Mouse (Mus musculus) forebrain, postnatal 0 days (tissue): ENCODE measurements at regions not wholly inside any gene's neighbourhood (a gene's known extent, or its start where the extent isn't known, plus 50 kb on each side); places are given as distances from the start of the nearest gene placed in this dataset.

Experiments
- ATAC-seq: fragments of 200-750 bp; cut with Nextera tagmentation; 2 replicates; pipeline ENCODE4 v1.8.0; 2017; ENCODE audit warnings: mild to moderate bottlenecking, moderate library complexity
- DNase-seq: peaks from one replicate; pipeline ENCODE4 v3.0.0-alpha.2; 2015
- H3K27ac ChIP-seq: fragments of 300-500 bp; sonication (generic); 2 replicates; pipeline ENCODE4 v1.5.1; 2014; ENCODE audit warnings: low read depth, mild to moderate bottlenecking, antibody characterized with exemption, low read length, moderate library complexity, mixed read lengths
- H3K27me3 ChIP-seq: fragments of 300-500 bp; sonication (generic); 2 replicates; pipeline ENCODE4 v1.6.1; 2014; ENCODE audit warnings: mild to moderate bottlenecking, low read length, mixed read lengths; ENCODE audit not compliant: insufficient read depth
- H3K36me3 ChIP-seq: fragments of 300-500 bp; sonication (generic); 2 replicates; pipeline ENCODE4 v1.6.1; 2014; ENCODE audit warnings: mild to moderate bottlenecking, moderate library complexity; ENCODE audit not compliant: insufficient read depth
- H3K4me1 ChIP-seq: fragments of 300-500 bp; sonication (generic); 2 replicates; pipeline ENCODE4 v1.6.1; 2014; ENCODE audit warnings: antibody characterized with exemption; ENCODE audit not compliant: insufficient read depth
- H3K4me2 ChIP-seq: fragments of 300-500 bp; sonication (generic); 2 replicates; pipeline ENCODE4 v1.6.1; 2014; ENCODE audit warnings: low read depth, mild to moderate bottlenecking, moderate library complexity
- H3K4me3 ChIP-seq: fragments of 300-500 bp; sonication (generic); 2 replicates; pipeline ENCODE4 v1.5.1; 2014; ENCODE audit warnings: low read depth, low read length, mixed read lengths
- H3K9ac ChIP-seq: fragments of 300-500 bp; sonication (generic); 2 replicates; pipeline ENCODE4 v1.6.1; 2014; ENCODE audit warnings: mild to moderate bottlenecking
- H3K9me3 ChIP-seq: fragments of 300-500 bp; sonication (generic); 2 replicates; pipeline ENCODE4 v1.6.1; 2016; ENCODE audit warnings: low read length
- CTCF ChIP-seq: sonication (generic); IDR thresholded peaks from 2 replicates; pipeline ENCODE4 v1.5.1; 2016; ENCODE audit warnings: antibody characterized with exemption, control low read depth, low read depth
- WGBS: fragments of 180-500 bp; shearing (Covaris S2); extraction: QIAGEN DNeasy Blood & Tissue Kit; methylation state at CpG from one replicate; pipeline ENCODE4 v1.1.7; 2014; 5-methylcytosine and 5-hydroxymethylcytosine counted together

DNA sequence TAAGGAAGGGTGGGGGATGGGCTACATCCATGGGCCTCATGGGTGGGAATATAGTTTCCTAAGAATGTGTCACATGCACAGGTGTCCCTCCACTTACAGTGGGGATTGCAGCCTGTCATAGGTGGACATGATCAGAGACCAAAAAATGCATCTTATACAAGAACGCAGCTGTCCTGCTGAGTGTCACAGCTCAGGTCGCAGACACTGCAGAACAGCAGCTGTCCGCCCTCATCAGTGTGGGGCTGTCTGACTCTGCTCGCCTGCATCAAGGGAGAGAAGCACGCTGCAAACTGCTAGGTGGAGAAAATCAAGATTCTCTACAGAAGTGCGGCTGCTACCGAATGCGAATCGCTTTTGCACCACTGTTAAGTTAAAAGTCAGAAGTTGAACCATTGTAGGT is 158.6 kb upstream of the Csf3r start:
- ATAC-seq (no peak), DNase-seq (no peak)
- Histone ChIP-seq H3K9ac (no peak overlapping the region), H3K4me1 (no peaks in the 10 kb centered on the region), H3K36me3 (no peaks in the 10 kb centered on the region), H3K27me3 (no peaks in the 10 kb centered on the region), H3K4me2 (no peak overlapping the region), H3K27ac (no peak overlapping the region), H3K4me3 (no peak overlapping the region), H3K9me3 (no peaks in the 10 kb centered on the region)
- no peak for TF ChIP-seq CTCF
- 76% methylated on average over 9 of the region's 9 CpGs for WGBS

DNA sequence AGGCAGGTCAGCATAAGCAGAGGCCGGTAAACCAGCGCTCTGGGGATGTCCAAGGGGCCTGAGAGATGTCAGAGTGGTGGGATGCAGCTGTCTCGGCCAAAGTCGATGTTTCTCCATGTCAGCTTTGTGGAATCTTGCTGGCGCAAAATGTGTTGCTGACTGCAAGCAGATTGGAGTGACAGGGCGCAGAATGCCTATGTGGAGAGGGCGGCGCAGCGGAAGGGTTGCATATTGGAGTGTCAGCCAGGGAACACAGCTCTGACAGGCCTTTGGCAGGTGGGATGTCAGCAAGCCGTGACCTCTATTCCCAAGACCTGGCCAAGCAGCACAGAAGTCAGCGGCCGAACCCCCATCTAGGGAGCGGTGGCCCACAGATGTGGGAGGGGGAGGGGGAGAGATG is 153.1 kb upstream of the Csf3r start:
- Histone ChIP-seq H3K9me3 (no peaks in the 10 kb centered on the region), H3K27ac (no peak overlapping the region), H3K36me3 (no peaks in the 10 kb centered on the region), H3K27me3 (no peaks in the 10 kb centered on the region), H3K4me2 (no peak overlapping the region), H3K4me1 (no peaks in the 10 kb centered on the region), H3K9ac (no peak overlapping the region), H3K4me3 (no peak overlapping the region)
- no peak for ATAC-seq
- TF ChIP-seq CTCF: no peak
- WGBS: 79% methylated on average over 13 of the region's 13 CpGs
- no peak for DNase-seq

DNA sequence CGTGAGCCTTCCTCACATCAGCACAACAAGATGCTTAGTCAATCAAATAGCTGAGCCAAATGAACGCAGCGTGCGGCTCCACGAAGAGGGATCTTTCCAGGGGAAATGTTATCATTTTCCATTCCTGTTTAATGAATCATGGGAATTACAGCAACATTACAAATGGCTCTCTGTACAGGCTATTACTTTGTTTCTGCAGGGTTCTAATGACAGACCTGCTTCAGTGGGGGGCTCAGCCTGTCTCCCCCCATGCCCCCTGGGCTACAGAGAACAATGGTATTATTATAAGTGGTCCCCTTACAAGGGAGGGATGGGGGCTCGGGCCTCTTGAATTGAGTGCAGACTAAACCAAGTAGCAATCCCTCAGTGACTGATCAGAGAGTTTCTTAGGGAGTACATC is 144.3 kb upstream of the Csf3r start:
- DNase-seq (no peak), ATAC-seq (no peak)
- Histone ChIP-seq H3K27me3 (no peaks in the 10 kb centered on the region), H3K36me3 (no peaks in the 10 kb centered on the region), H3K4me3 (no peak overlapping the region), H3K27ac (no peak overlapping the region), H3K4me1 (no peaks in the 10 kb centered on the region), H3K9me3 (no peaks in the 10 kb centered on the region), H3K9ac (no peak overlapping the region), H3K4me2 (no peak overlapping the region)
- no peak for TF ChIP-seq CTCF
- WGBS: 35% methylated on average over 6 of the region's 6 CpGs

DNA sequence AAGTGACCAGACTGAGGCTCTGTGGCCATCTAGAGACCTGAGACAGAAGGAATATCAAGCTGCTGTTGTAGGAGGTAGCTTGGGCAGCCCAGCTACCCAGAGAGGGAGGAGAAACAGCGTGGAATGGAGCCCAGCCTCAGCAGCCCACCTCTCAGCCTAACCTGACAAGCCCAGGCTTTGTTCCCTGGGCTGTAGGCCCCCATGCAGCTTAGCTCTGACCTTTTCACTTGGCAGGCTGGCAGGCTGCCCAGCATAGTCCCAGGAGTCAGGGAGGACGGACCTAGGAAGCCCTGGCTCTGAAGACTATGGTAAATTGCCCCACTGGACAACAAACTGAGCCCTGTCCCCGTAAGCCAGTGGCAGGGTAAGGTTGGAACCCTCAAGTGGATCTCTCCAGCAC is 141.8 kb upstream of the Csf3r start:
- H3K27me3 ChIP-seq: no peaks in the 10 kb centered on the region
- H3K9me3 ChIP-seq: no peaks in the 10 kb centered on the region
- ATAC-seq: no peak
- no peaks in the 10 kb centered on the region for H3K36me3 ChIP-seq
- DNase-seq: no peak
- H3K27ac ChIP-seq: no peak overlapping the region
- 26% methylated on average over 3 of the region's 3 CpGs for WGBS
- no peaks in the 10 kb centered on the region for H3K4me1 ChIP-seq
- H3K9ac ChIP-seq: no peak overlapping the region
- TF ChIP-seq CTCF: no peak
- no peak overlapping the region for H3K4me2 ChIP-seq
- H3K4me3 ChIP-seq: no peak overlapping the region

DNA sequence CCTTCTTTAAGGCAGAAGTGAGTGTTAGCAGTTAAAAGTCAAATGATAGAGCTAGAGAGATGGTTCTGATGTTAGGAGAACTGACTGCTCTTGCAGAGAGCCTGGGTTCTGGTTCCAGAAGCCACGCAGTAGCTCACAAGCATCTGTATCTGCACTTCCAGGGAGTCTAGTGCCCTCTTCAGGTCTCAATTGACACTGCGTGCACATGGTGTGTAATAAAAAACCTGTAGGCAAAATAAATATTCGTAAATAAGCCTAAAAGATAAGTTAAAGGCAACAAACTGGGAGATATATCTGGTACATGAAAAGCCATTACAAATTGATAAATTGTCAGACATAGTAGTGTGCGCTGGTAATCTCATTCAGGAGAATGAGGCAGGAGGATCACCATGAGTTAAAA is 133.8 kb upstream of the Csf3r start:
- H3K27me3 ChIP-seq: no peaks in the 10 kb centered on the region

DNA sequence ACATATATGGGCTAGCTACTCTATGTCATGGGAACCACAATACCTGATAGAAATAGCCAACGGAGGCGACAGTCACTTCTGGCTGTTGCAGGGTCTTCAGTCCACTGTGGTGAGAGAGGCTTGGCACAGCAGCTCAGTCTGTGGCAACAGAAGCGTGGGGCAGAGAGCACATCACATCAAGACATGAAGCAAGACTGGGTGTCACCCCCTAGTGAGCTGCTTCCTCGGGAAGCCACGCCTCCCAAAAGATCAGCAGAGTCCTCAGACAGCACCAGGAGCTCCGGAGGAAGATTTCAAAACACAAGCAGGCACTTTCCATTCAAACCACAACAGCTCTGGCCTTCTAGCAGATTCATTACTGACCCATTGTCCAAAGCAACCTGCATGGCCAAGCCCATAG is 131.2 kb upstream of the Csf3r start:
- ATAC-seq: no peak
- H3K9ac ChIP-seq: no peak overlapping the region
- WGBS: 84% methylated on average over 6 of the region's 6 CpGs
- no peaks in the 10 kb centered on the region; the same call in 1 of the 2 replicates for H3K27me3 ChIP-seq
- no peak overlapping the region for H3K27ac ChIP-seq
- H3K9me3 ChIP-seq: no peaks in the 10 kb centered on the region
- H3K4me2 ChIP-seq: no peak overlapping the region
- H3K4me3 ChIP-seq: no peak overlapping the region
- DNase-seq: no peak
- H3K36me3 ChIP-seq: no peaks in the 10 kb centered on the region
- no peaks in the 10 kb centered on the region; the same call in 1 of the 2 replicates for H3K4me1 ChIP-seq
- TF ChIP-seq CTCF: no peak

More for the DNA sequence above, 133.8 kb upstream of the Csf3r start:
- Histone ChIP-seq H3K4me3 (no peak overlapping the region), H3K27ac (no peak overlapping the region), H3K9ac (no peak overlapping the region), H3K4me2 (no peak overlapping the region), H3K36me3 (no peaks in the 10 kb centered on the region), H3K9me3 (no peaks in the 10 kb centered on the region), H3K4me1 (no peaks in the 10 kb centered on the region)
- DNase-seq (no peak), ATAC-seq (no peak)
- WGBS: 55% methylated on average over 4 of the region's 4 CpGs
- TF ChIP-seq CTCF: peak; percentile 41; the same call in 1 of the 2 replicates

DNA sequence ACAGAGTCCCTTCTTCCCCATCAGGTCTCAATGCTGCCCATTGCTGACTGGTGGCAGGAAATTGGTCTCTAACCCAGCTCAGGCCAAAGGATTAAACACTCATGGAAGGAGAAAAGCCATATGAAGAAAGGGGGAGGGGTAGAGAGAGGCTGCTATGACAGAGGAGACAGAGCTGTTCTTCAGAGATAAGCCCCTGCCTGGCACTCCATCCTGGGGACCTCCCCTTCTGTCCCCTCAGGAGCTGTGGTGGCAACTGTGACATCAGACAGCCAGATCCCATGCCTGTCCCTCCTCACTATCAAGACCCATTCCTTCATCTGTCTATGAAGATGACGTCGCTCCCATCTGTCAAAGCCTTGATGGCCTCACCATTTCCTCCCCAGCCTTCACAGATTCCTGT is 126.6 kb upstream of the Csf3r start:
- Histone ChIP-seq H3K4me2 (no peak overlapping the region), H3K9me3 (no peaks in the 10 kb centered on the region), H3K4me1 (no peaks in the 10 kb centered on the region; the same call in 1 of the 2 replicates), H3K36me3 (no peaks in the 10 kb centered on the region), H3K9ac (no peak overlapping the region), H3K4me3 (no peak overlapping the region), H3K27ac (no peak overlapping the region), H3K27me3 (no peaks in the 10 kb centered on the region; the same call in 1 of the 2 replicates)
- no peak for ATAC-seq
- DNase-seq: no peak
- WGBS: 77% methylated on average over 2 of the region's 2 CpGs
- TF ChIP-seq CTCF: no peak
